Mouse (Mus musculus) lung, adult 2 months (tissue): ENCODE measurements around the gene Zbtb4. TPM values are rescaled to one million over a fixed set of nuclear protein-coding genes. Genes with fewer than 3 reads are reported as not detected.
A peak's percentile ranks its signal among the peaks of the same experiment; 100 is the strongest.

Experiments
- DNase-seq: peaks from one replicate; pipeline ENCODE4 v3.0.0; 2022
- H3K4me1 ChIP-seq: fragments of 200-500 bp; 2 replicates; pipeline ENCODE4 v1.6.1; 2011; ENCODE audit warnings: low read length; ENCODE audit not compliant: control insufficient read depth, insufficient read depth
- H3K4me3 ChIP-seq: fragments of 200-500 bp; replicated peaks from 2 replicates; pipeline ENCODE3; 2011; ENCODE audit warnings: low read depth, mild to moderate bottlenecking, control low read depth, low read length; ENCODE audit errors: extremely low read depth
- CTCF ChIP-seq: fragments of 200-500 bp; IDR thresholded peaks from 2 replicates; pipeline ENCODE4 v1.5.1; 2011; ENCODE audit warnings: mild to moderate bottlenecking, low read length, control low read depth; ENCODE audit not compliant: insufficient read depth
- POLR2A ChIP-seq: fragments of 200-500 bp; IDR thresholded peaks from 2 replicates; pipeline ENCODE4 v1.6.1; 2011; ENCODE audit warnings: low read depth, mild to moderate bottlenecking, control low read depth, low read length, borderline replicate concordance; ENCODE audit errors: extremely low read depth
- WGBS: fragments of 180-500 bp; shearing (Covaris S2); methylation state at CpG from one replicate; pipeline ENCODE4 v1.1.7; 2018; 5-methylcytosine and 5-hydroxymethylcytosine counted together
- polyA plus RNA-seq: library from polyadenylated mRNA; depleted of rRNA; stranded (reverse); fragments of >200 nt; gene quantifications from 2 replicates; pipeline ENCODE4 v1.2.3, GENCODE M21; 2012

Zbtb4 gene
- polyA plus RNA-seq, 1 experiment, result 104 TPM

GRCm38 (mm10) chr11:69778258-69778982 is 12.7 kb downstream of the Zbtb4 start:
- Histone ChIP-seq H3K4me3 (no peak overlapping the region), H3K4me1 (no peaks in the 10 kb centered on the region; the same call in 1 of the 2 replicates)
- TF ChIP-seq POLR2A, result no peak
- no peak for TF ChIP-seq CTCF
- DNase-seq, result no peak
- WGBS, result 64% methylated on average over 23 of the region's 23 CpGs

- no peak for DNase-seq
These were observed 13.3 kb downstream of the Zbtb4 start for GRCm38 (mm10) chr11:69778985-69779384.

GRCm38 (mm10) chr11:69781828-69782227 is 16.1 kb downstream of the Zbtb4 start:
- TF ChIP-seq CTCF (no peak), POLR2A (no peak)
- WGBS, result 34% methylated on average over 4 of the region's 4 CpGs
- no peak for DNase-seq
- Histone ChIP-seq H3K4me3 (no peak overlapping the region), H3K4me1 (peaks cover 3% of the 10 kb centered on the region; the same call in 1 of the 2 replicates)

More at GRCm38 (mm10) chr11:69778985-69779384, 13.3 kb downstream of the Zbtb4 start:
- TF ChIP-seq CTCF (no peak), POLR2A (no peak)
- Histone ChIP-seq H3K4me3 (no peak overlapping the region), H3K4me1 (no peaks in the 10 kb centered on the region; the same call in 1 of the 2 replicates)
- 60% methylated on average over 7 of the region's 7 CpGs for WGBS

- Histone ChIP-seq H3K4me3 (peak overlapping the region; percentile 9), H3K4me1 (peaks cover 3% of the 10 kb centered on the region; the same call in 1 of the 2 replicates)
- TF ChIP-seq CTCF (no peak), POLR2A (peak; percentile 81; the same call in 1 of the 2 replicates)
- DNase-seq, result peak; percentile 60
- 19% methylated on average over 15 of the region's 15 CpGs for WGBS
These were observed 19.1 kb downstream of the Zbtb4 start for GRCm38 (mm10) chr11:69784793-69785272.

- TF ChIP-seq POLR2A, result no peak
- TF ChIP-seq CTCF, result no peak
- no peak for DNase-seq
- Histone ChIP-seq H3K4me3 (no peak overlapping the region), H3K4me1 (peaks cover 3% of the 10 kb centered on the region; the same call in 1 of the 2 replicates)
- 92% methylated on average over 5 of the region's 5 CpGs for WGBS
These were observed 21.6 kb downstream of the Zbtb4 start for GRCm38 (mm10) chr11:69787306-69787705.

- 54% methylated on average over 5 of the region's 5 CpGs for WGBS
- Histone ChIP-seq H3K4me3 (no peak overlapping the region), H3K4me1 (peaks cover 3% of the 10 kb centered on the region; the same call in 1 of the 2 replicates)
- TF ChIP-seq CTCF, result no peak
- no peak for TF ChIP-seq POLR2A
- DNase-seq, result no peak
These were observed 23.7 kb downstream of the Zbtb4 start for GRCm38 (mm10) chr11:69789431-69789830.

GRCm38 (mm10) chr11:69791420-69791819 is 25.7 kb downstream of the Zbtb4 start:
- 62% methylated on average over 5 of the region's 5 CpGs for WGBS

GRCm38 (mm10) chr11:69793429-69793828 is 27.7 kb downstream of the Zbtb4 start:
- whole genome bisulfite sequencing, result 59% methylated on average over 5 of the region's 5 CpGs
- Histone ChIP-seq H3K4me3 (no peak overlapping the region), H3K4me1 (no peaks in the 10 kb centered on the region)
- TF ChIP-seq CTCF, result no peak
- no peak for TF ChIP-seq POLR2A
- DNase-seq, result no peak

More at GRCm38 (mm10) chr11:69791420-69791819, 25.7 kb downstream of the Zbtb4 start:
- TF ChIP-seq CTCF (no peak), POLR2A (no peak)
- Histone ChIP-seq H3K4me3 (no peak overlapping the region), H3K4me1 (no peaks in the 10 kb centered on the region)
- DNase-seq, result no peak

GRCm38 (mm10) chr11:69795168-69795982 is 29.7 kb downstream of the Zbtb4 start, which contains the start of gene Chrnb1:
Gene Chrnb1, minus strand, starts transcription at chr11:69795943.
- WGBS, result 1% methylated on average over 52 of the region's 52 CpGs
- H3K4me1 ChIP-seq, result peaks cover 4% of the 10 kb centered on the region; the same call in 1 of the 2 replicates
- peak; percentile 92 for DNase-seq
- TF ChIP-seq CTCF (no peak), POLR2A (peak; percentile 93)
- peak within 1 kb of the TSS; percentile 65 for H3K4me3 ChIP-seq
